Mouse (Mus musculus) limb, embryonic 14.5 days (tissue): ENCODE measurements around the gene Supt4a. TPM values are rescaled to one million over a fixed set of nuclear protein-coding genes. Genes with fewer than 3 reads are reported as not detected.
A peak's percentile ranks its signal among the peaks of the same experiment; 100 is the strongest.

Experiments used
- ATAC-seq: fragments of 200-750 bp; cut with Nextera tagmentation; 2 replicates; pipeline ENCODE4 v1.8.0; 2017; ENCODE audit warnings: low read depth, moderate number of reproducible peaks, moderate TSS enrichment; ENCODE audit not compliant: low FRiP score
- DNase-seq: peaks from one replicate; pipeline ENCODE4 v3.0.0-alpha.2; 2015; ENCODE audit warnings: low spot score
- H3K27ac ChIP-seq: fragments of 300-500 bp; sonication (generic); replicated peaks from 2 replicates; pipeline ENCODE4 v1.5.1; 2014; ENCODE audit warnings: low read depth, mild to moderate bottlenecking, low read length, moderate library complexity, mixed read lengths
- H3K27me3 ChIP-seq: fragments of 300-500 bp; sonication (generic); 2 replicates; pipeline ENCODE4 v1.6.1; 2014; ENCODE audit warnings: low read length, mixed read lengths; ENCODE audit not compliant: control insufficient read depth, insufficient read depth
- H3K36me3 ChIP-seq: fragments of 300-500 bp; sonication (generic); 2 replicates; pipeline ENCODE4 v1.6.1; 2014; ENCODE audit warnings: mild to moderate bottlenecking, low read length, moderate library complexity, mixed read lengths; ENCODE audit not compliant: control insufficient read depth, insufficient read depth
- H3K4me1 ChIP-seq: fragments of 300-500 bp; sonication (generic); 2 replicates; pipeline ENCODE4 v1.6.1; 2014; ENCODE audit warnings: antibody characterized with exemption, low read length, mixed read lengths; ENCODE audit not compliant: control insufficient read depth, insufficient read depth
- H3K4me2 ChIP-seq: fragments of 300-500 bp; sonication (generic); replicated peaks from 2 replicates; pipeline ENCODE4 v1.6.1; 2014; ENCODE audit warnings: low read depth, mild to moderate bottlenecking, low read length, moderate library complexity; ENCODE audit not compliant: severe bottlenecking
- H3K4me3 ChIP-seq: fragments of 300-500 bp; sonication (generic); replicated peaks from 2 replicates; pipeline ENCODE4 v1.5.1; 2014; ENCODE audit warnings: low read length
- H3K9ac ChIP-seq: fragments of 300-500 bp; sonication (generic); 2 replicates; pipeline ENCODE4 v1.6.1; 2014; ENCODE audit warnings: mild to moderate bottlenecking, low read depth, low read length, moderate library complexity; ENCODE audit not compliant: severe bottlenecking
- H3K9me3 ChIP-seq: fragments of 300-500 bp; sonication (generic); 2 replicates; pipeline ENCODE4 v1.6.1; 2016; ENCODE audit warnings: low read length; ENCODE audit not compliant: control insufficient read depth
- POLR2A ChIP-seq: fragments of 200-500 bp; IDR thresholded peaks from 2 replicates; pipeline ENCODE4 v1.8.0; 2012; ENCODE audit warnings: inconsistent platforms, mild to moderate bottlenecking, moderate library complexity, borderline replicate concordance; ENCODE audit not compliant: insufficient read depth, insufficient read length; ENCODE audit errors: extremely low read depth
- WGBS: fragments of 180-500 bp; shearing (Covaris S2); extraction: QIAGEN DNeasy Blood & Tissue Kit; methylation state at CpG from one replicate; pipeline ENCODE4 v1.1.7; 2014; 5-methylcytosine and 5-hydroxymethylcytosine counted together
- polyA plus RNA-seq, 2 experiments: library from polyadenylated mRNA; depleted of rRNA in 1 of 2; stranded (reverse) in 1 of 2; unstranded in 1 of 2; fragments of >200 nt; fragmentation: Nextera tagmentation in 1 of 2; extraction: Ambion mirVana in 1 of 2; gene quantifications; 2 replicates each; pipeline versions ENCODE4 v1.2.1 to v1.2.3; 2012 to 2014

Gene Supt4a
- polyA plus RNA-seq (2012; rRNA removed) (106 and 121 TPM in 2 replicates), polyA plus RNA-seq (2014; fragmentation: Nextera tagmentation; extraction: Ambion mirVana) (167 and 181 TPM in 2 replicates)

- Histone ChIP-seq H3K4me1 (peaks cover 6% of the 10 kb centered on the region; the same call in 1 of the 2 replicates), H3K4me3 (peak within 1 kb of the TSS; percentile 53), H3K9me3 (no peaks in the 10 kb centered on the region), H3K4me2 (peak within 1 kb of the TSS; percentile 90), H3K27ac (peak within 1 kb of the TSS; percentile 81), H3K9ac (peak within 1 kb of the TSS; percentile 64), H3K36me3 (peaks cover 17% of the 10 kb centered on the region), H3K27me3 (no peaks in the 10 kb centered on the region)
- WGBS: under 1% methylated on average over 41 of the region's 57 CpGs
- DNase-seq: peak; percentile 97
- ATAC-seq: peak; percentile 92
- peak; percentile 75; the same call in 1 of the 2 replicates for TF ChIP-seq POLR2A
Observed at GRCm38 (mm10) chr11:87737175-87737740, at the start of gene Supt4a. TSS of gene Supt4a (plus strand) at chr11:87737552.

- no peaks in the 10 kb centered on the region for H3K27me3 ChIP-seq
- H3K27ac ChIP-seq: no peak overlapping the region
- H3K4me2 ChIP-seq: no peak overlapping the region
- DNase-seq: no peak
- H3K9ac ChIP-seq: no peak overlapping the region
- TF ChIP-seq POLR2A: no peak
- no peak overlapping the region for H3K4me3 ChIP-seq
- no peaks in the 10 kb centered on the region for H3K9me3 ChIP-seq
- H3K36me3 ChIP-seq: no peaks in the 10 kb centered on the region
- no peak for ATAC-seq
- WGBS: 65% methylated on average over 11 of the region's 11 CpGs
- peaks cover 12% of the 10 kb centered on the region for H3K4me1 ChIP-seq
Observed at GRCm38 (mm10) chr11:87688478-87689203, 48.7 kb upstream of the Supt4a start.

- Histone ChIP-seq H3K27me3 (no peaks in the 10 kb centered on the region), H3K36me3 (no peaks in the 10 kb centered on the region), H3K9me3 (no peaks in the 10 kb centered on the region), H3K27ac (no peak overlapping the region), H3K4me2 (peak overlapping the region; percentile 21; the same call in 1 of the 2 replicates), H3K4me3 (no peak overlapping the region), H3K4me1 (peaks cover 12% of the 10 kb centered on the region), H3K9ac (no peak overlapping the region)
- no peak for TF ChIP-seq POLR2A
- peak; percentile 83 for DNase-seq
- WGBS: 3% methylated on average over 7 of the region's 7 CpGs
- ATAC-seq: peak; percentile 41; the same call in 1 of the 2 replicates
Observed at GRCm38 (mm10) chr11:87689402-87689808, 47.9 kb upstream of the Supt4a start.

DNA sequence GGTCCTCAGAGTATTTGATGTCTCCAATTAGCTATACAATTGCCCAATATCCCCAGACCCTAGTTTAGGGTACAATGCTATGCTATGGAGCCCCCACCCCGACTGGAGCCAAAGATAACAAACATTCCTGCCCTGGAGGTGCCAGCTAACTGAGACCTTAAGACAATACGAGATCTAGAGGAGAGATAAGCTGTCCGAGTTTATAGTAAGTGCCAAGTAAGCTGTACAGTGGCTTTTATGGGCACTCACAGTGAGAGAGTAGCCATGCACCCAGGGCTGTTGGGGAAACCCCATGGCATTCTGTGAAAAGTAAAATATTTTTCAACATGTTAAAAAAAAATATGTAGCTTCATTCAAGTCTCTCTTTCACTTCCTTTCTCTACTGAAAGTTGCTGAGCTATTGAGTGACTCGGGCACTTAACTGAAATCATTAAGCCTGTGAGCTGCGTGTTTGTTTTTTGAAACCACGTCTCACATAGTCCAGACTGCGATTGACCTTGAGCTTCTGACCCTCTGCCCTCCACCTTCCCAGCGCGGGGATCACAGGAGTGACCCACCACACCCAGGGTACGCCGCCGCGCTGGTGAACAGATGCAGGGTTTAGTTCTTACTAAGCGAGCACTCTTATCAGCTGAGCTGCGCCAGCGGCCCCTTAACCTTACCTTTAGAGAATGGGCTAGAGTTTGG lies 47.2 kb upstream of the Supt4a start:
- H3K9ac ChIP-seq: no peak overlapping the region
- ATAC-seq: no peak
- peaks cover 12% of the 10 kb centered on the region for H3K4me1 ChIP-seq

DNA sequence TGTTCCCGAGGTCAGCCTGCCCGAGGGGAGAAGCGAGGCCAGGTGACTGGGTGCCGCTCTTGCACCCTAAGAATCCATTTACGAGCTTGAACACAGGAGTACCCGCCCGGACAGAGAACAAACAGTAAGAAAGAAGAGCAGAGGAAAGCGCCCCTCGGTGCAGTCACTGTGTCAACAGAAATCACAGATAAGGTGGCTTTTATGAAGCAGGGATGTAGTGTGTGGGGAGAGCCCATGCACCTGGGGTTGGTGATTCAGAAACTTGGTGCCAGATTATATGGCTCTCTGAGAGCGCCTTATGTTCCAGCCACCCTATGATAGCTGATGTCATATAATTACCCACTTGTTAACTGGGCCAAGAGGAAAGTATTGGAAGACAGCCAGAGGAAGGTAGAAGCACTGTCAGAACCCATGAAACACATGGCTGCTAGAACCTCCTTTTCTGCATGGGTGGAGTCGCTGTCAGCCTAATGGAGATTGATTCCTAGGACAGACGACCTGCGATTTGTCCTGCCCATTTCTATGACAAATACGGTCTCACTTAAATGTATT lies 40.1 kb upstream of the Supt4a start:
- no peak for DNase-seq
- H3K4me1 ChIP-seq: 0 out of 2 replicates have a peak, but pooled peaks cover 3% of the 10 kb centered on the region
- no peak for ATAC-seq

More for the DNA sequence above, 47.2 kb upstream of the Supt4a start:
- Histone ChIP-seq H3K27ac (no peak overlapping the region), H3K9me3 (no peaks in the 10 kb centered on the region), H3K27me3 (no peaks in the 10 kb centered on the region), H3K4me2 (0 out of 2 replicates have a peak overlapping the region, but pooled peaks have one; percentile 15), H3K4me3 (no peak overlapping the region), H3K36me3 (no peaks in the 10 kb centered on the region)
- WGBS: 66% methylated on average over 16 of the region's 16 CpGs
- no peak for DNase-seq
- TF ChIP-seq POLR2A: no peak

More for the DNA sequence above, 40.1 kb upstream of the Supt4a start:
- Histone ChIP-seq H3K27me3 (no peaks in the 10 kb centered on the region), H3K9ac (no peak overlapping the region), H3K4me2 (no peak overlapping the region), H3K36me3 (no peaks in the 10 kb centered on the region), H3K9me3 (no peaks in the 10 kb centered on the region), H3K4me3 (no peak overlapping the region), H3K27ac (no peak overlapping the region)
- WGBS: 56% methylated on average over 14 of the region's 14 CpGs
- TF ChIP-seq POLR2A: no peak
